Mouse (Mus musculus) heart, postnatal 25 days (tissue): ENCODE data around the gene Kdm2b. TPM values are rescaled to one million over a fixed set of nuclear protein-coding genes. Genes with fewer than 3 reads are reported as not detected.
A peak's percentile ranks its signal among the peaks of the same experiment; 100 is the strongest.

Source experiments
- DNase-seq: peaks from one replicate; pipeline ENCODE4 v3.0.0; 2022; ENCODE audit warnings: low spot score
- intact Hi-C: fragments of 180-260 bp; cut with DNase I; formaldehyde crosslinking; loops from one replicate; pipeline ENCODE4 v1.15.1; 2025
- total RNA-seq, 2 experiments: library from RNA; stranded (reverse); gene quantifications; 2 replicates each; pipeline ENCODE4 v1.2.3; 2021

The Kdm2b gene
- total RNA-seq, 2 experiments from 2014 or later: 15.4 to 16.8 TPM

GRCm38 (mm10) chr5:122937031-122937430, 52.6 kb downstream of the Kdm2b start:
- no peak for DNase-seq
- intact Hi-C loops: no loop called here

GRCm38 (mm10) chr5:122935810-122936209, 53.8 kb downstream of the Kdm2b start:
- no peak for DNase-seq
- intact Hi-C loops: no loop called here

- no peak for DNase-seq
- intact Hi-C loops: no loop called here
These were observed 58.6 kb downstream of the Kdm2b start for GRCm38 (mm10) chr5:122930991-122931390.

GRCm38 (mm10) chr5:122928293-122928692, 61.3 kb downstream of the Kdm2b start:
- intact Hi-C loops: no loop called here
- no peak for DNase-seq

GRCm38 (mm10) chr5:122927703-122928102, 61.9 kb downstream of the Kdm2b start:
- no peak for DNase-seq
- intact Hi-C loops: no loop called here

- no peak for DNase-seq
- intact Hi-C loops: no loop called here
These were observed 62.5 kb downstream of the Kdm2b start for GRCm38 (mm10) chr5:122927092-122927491.

- intact Hi-C loops: no loop called here
- DNase-seq: no peak
These were observed 63.3 kb downstream of the Kdm2b start for GRCm38 (mm10) chr5:122926341-122926740.

GRCm38 (mm10) chr5:122925534-122925958, 64.1 kb downstream of the Kdm2b start:
- peak; percentile 25 for DNase-seq
- intact Hi-C loops: loop anchor here (2.0 kb wide), 1 partner anchor 119 kb away; no protein-coding TSS in a partner anchor

GRCm38 (mm10) chr5:122923871-122924465, 65.7 kb downstream of the Kdm2b start:
- intact Hi-C loops: loop anchor here (2.0 kb wide), 1 partner anchor 121 kb away; no protein-coding TSS in a partner anchor
- peak; percentile 15 for DNase-seq

- DNase-seq: no peak
- intact Hi-C loops: no loop called here
These were observed 67.7 kb downstream of the Kdm2b start for GRCm38 (mm10) chr5:122921941-122922340.

GRCm38 (mm10) chr5:122920557-122920956, 69.1 kb downstream of the Kdm2b start:
- intact Hi-C loops: no loop called here
- DNase-seq: no peak

- intact Hi-C loops: no loop called here
- no peak for DNase-seq
These were observed 71.5 kb downstream of the Kdm2b start for GRCm38 (mm10) chr5:122917982-122918711.

GRCm38 (mm10) chr5:122916147-122916546, 73.5 kb downstream of the Kdm2b start:
- no peak for DNase-seq
- intact Hi-C loops: no loop called here

GRCm38 (mm10) chr5:122912863-122913262, 76.8 kb downstream of the Kdm2b start:
- no peak for DNase-seq
- intact Hi-C loops: no loop called here

GRCm38 (mm10) chr5:122909481-122909880, 80.1 kb downstream of the Kdm2b start:
- no peak for DNase-seq
- intact Hi-C loops: no loop called here

- intact Hi-C loops: no loop called here
- no peak for DNase-seq
These were observed 81.6 kb downstream of the Kdm2b start for GRCm38 (mm10) chr5:122908001-122908400.

- no peak for DNase-seq
- intact Hi-C loops: no loop called here
These were observed 82.4 kb downstream of the Kdm2b start for GRCm38 (mm10) chr5:122907182-122907581.

- intact Hi-C loops: no loop called here
- no peak for DNase-seq
These were observed 86.5 kb downstream of the Kdm2b start for GRCm38 (mm10) chr5:122903165-122903564.

- intact Hi-C loops: no loop called here
- no peak for DNase-seq
These were observed 87.4 kb downstream of the Kdm2b start for GRCm38 (mm10) chr5:122902228-122902627.

- intact Hi-C loops: no loop called here
- DNase-seq: no peak
These were observed 88.0 kb downstream of the Kdm2b start for GRCm38 (mm10) chr5:122901666-122902065.

GRCm38 (mm10) chr5:122901179-122901578, 88.4 kb downstream of the Kdm2b start:
- intact Hi-C loops: no loop called here
- DNase-seq: no peak
